Mouse (Mus musculus): ENCODE measurements around the gene Gnmt.

- TF ChIP-seq GATA1 (IDR thresholded peaks at IDR 0.05; ENCODE audit: borderline replicate concordance, low read length) (no peak), CTCF (IDR thresholded peaks at IDR 0.05; ENCODE audit: low read depth, low read length) (no peak), GATA2 (IDR thresholded peaks at IDR 0.05; ENCODE audit: borderline replicate concordance, low read depth, low read length) (no peak)
Observed at GRCm38 (mm10) chr17:46682654-46683389, 46.1 kb downstream of the Gnmt start.
